Mouse (Mus musculus) C2C12 (cell line): Measurements from ENCODE around the gene Grm4. TPM values are rescaled to one million over a fixed set of nuclear protein-coding genes. Genes with fewer than 3 reads are reported as not detected.

Experiments
- H3K27me3 ChIP-seq: one replicate; pipeline ENCODE4 v1.6.1; 2011; ENCODE audit not compliant: control insufficient read depth, insufficient read depth, insufficient read length
- H3K36me3 ChIP-seq: one replicate; pipeline ENCODE4 v1.6.1; 2011; ENCODE audit not compliant: control insufficient read depth, insufficient read depth
- H3K4me3 ChIP-seq: one replicate; pipeline ENCODE4 v1.5.1; 2011; ENCODE audit warnings: mild to moderate bottlenecking, control low read depth; ENCODE audit not compliant: poor library complexity, insufficient read depth, severe bottlenecking
- H3K79me2 ChIP-seq: one replicate; pipeline ENCODE4 v1.6.1; 2011; ENCODE audit not compliant: control insufficient read depth, insufficient read depth
- H3K79me3 ChIP-seq: one replicate; pipeline ENCODE4 v1.6.1; 2011; ENCODE audit warnings: low read depth, control low read depth
- H3ac ChIP-seq: one replicate; pipeline ENCODE3; 2011; ENCODE audit warnings: low read depth; ENCODE audit not compliant: control insufficient read depth, insufficient read length
- CEBPB ChIP-seq: IDR thresholded peaks from one replicate; pipeline ENCODE4 v1.6.1; 2011; ENCODE audit warnings: low read depth, mild to moderate bottlenecking, control low read depth, moderate library complexity
- CTCF ChIP-seq: IDR thresholded peaks from one replicate; pipeline ENCODE4 v1.5.1; 2011; ENCODE audit not compliant: control insufficient read depth, insufficient read depth, insufficient read length
- FOSL1 ChIP-seq: IDR thresholded peaks from one replicate; pipeline ENCODE4 v1.8.0; 2011; ENCODE audit warnings: mild to moderate bottlenecking, low read length; ENCODE audit not compliant: poor library complexity, insufficient read depth, severe bottlenecking
- MAX ChIP-seq: IDR thresholded peaks from one replicate; pipeline ENCODE4 v1.6.1; 2011; ENCODE audit warnings: mild to moderate bottlenecking, control low read depth
- MYOD1 ChIP-seq: IDR thresholded peaks from one replicate; pipeline ENCODE4 v1.6.1; 2011; ENCODE audit warnings: low read depth; ENCODE audit not compliant: control insufficient read depth, insufficient read length
- MYOG ChIP-seq: IDR thresholded peaks from one replicate; pipeline ENCODE4 v1.6.1; 2011; ENCODE audit not compliant: control insufficient read depth, insufficient read length; ENCODE audit errors: extremely low read depth
- USF1 ChIP-seq: IDR thresholded peaks from one replicate; pipeline ENCODE4 v1.6.1; 2011; ENCODE audit warnings: low read depth, mild to moderate bottlenecking, control low read depth, moderate library complexity
- polyA plus RNA-seq: library from polyadenylated mRNA; unstranded; fragments of >200 nt; fragmentation: generic; extraction: Trizol; gene quantifications from one replicate; pipeline ENCODE4 v1.2.1, GENCODE M21; 2012; ENCODE audit warnings: missing spikeins

Grm4 gene
- polyA plus RNA-seq, 1 experiment = not detected

DNA sequence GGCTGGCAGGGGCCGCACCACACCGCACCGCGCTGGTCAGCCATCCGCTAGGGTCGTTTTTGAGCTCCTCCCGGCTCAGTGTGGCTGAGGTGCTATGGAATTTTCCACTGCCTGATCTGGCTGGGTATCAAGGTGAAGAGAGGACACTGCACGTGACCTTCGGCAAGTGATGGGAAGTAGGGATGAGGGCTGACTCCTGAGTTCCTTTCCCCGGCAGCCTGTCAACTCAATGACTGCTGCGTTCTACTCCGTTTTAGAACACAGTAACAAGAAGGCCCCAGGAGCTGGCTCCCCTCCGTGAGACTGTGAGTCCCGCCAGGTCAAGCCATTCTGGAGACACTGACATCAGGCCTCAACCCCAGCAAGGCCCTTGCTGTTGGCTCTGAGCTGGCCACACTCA lies 70.0 kb downstream of the Grm4 start:
- Histone ChIP-seq H3K36me3 (no peaks in the 10 kb centered on the region), H3K4me3 (no peak overlapping the region), H3K79me3 (no peaks in the 10 kb centered on the region), H3K79me2 (no peaks in the 10 kb centered on the region), H3ac (no peak overlapping the region), H3K27me3 (peaks cover 69% of the 10 kb centered on the region)
- TF ChIP-seq MYOD1 (no peak), USF1 (no peak), FOSL1 (no peak), MYOG (no peak), CTCF (no peak), CEBPB (no peak), MAX (no peak)

DNA sequence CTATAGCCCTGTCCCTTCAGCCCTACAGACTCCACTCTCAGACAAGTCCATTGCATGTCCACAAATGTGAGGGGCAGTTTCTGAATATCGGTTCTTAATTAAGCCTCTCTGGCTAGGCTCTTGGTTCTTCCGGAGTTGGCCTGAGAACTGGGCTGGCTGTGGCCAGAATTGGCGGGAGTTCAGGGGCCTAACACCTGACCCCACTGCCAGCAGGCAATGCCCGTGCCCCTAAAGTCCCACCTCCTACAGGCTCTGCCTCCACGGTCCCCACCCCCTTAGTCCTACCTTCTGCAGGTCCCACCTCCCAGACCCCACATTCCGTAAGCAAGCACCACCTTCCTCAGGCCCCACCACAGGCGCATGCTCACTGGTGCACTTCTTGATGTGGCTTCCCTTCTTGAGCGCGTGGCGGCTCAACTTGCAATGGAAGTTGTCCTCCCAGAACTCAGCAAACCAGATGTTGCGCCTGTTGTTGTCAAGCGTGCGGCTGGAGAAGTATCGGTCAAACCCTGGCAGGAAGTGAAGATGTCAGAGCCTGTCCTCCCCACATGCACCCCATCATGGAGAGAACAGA lies 71.4 kb downstream of the Grm4 start:
- Histone ChIP-seq H3K27me3 (peaks cover 68% of the 10 kb centered on the region), H3K79me2 (no peaks in the 10 kb centered on the region), H3K4me3 (no peak overlapping the region), H3ac (no peak overlapping the region), H3K36me3 (no peaks in the 10 kb centered on the region), H3K79me3 (no peaks in the 10 kb centered on the region)
- TF ChIP-seq USF1 = no peak
- TF ChIP-seq FOSL1 = no peak
- TF ChIP-seq CTCF = no peak
- no peak for TF ChIP-seq CEBPB
- no peak for TF ChIP-seq MYOG
- no peak for TF ChIP-seq MAX
- TF ChIP-seq MYOD1 = no peak

DNA sequence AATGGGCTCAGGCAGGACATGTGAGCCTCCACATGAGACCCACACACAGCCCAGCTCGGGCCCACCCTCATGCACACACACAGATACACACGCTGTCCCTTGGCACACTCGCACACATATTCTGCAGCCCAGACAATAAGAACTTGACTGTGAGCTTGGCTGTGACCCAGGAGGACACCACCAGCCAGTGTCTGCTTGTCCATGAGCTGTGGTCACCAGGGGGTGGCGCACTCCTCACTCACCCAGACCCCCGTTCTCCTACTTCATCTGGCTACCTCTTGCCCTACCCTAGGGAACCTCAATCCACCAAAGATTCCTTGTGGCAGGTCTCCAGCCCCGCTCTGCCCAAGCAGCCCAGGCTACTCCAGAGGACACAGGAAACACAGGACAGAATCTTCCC lies 72.5 kb downstream of the Grm4 start:
- Histone ChIP-seq H3K79me2 (no peaks in the 10 kb centered on the region), H3K36me3 (no peaks in the 10 kb centered on the region), H3ac (no peak overlapping the region), H3K27me3 (peaks cover 69% of the 10 kb centered on the region), H3K79me3 (no peaks in the 10 kb centered on the region), H3K4me3 (no peak overlapping the region)
- TF ChIP-seq FOSL1 (no peak), MYOD1 (no peak), USF1 (no peak), CEBPB (no peak), MYOG (no peak), MAX (no peak), CTCF (no peak)

GRCm38 (mm10) chr17:27445364-27446075 lies 75.7 kb downstream of the Grm4 start:
- no peak for TF ChIP-seq MYOD1
- no peak for TF ChIP-seq USF1
- TF ChIP-seq FOSL1 = no peak
- TF ChIP-seq CTCF = no peak
- no peak for TF ChIP-seq CEBPB
- no peak for TF ChIP-seq MYOG
- TF ChIP-seq MAX = no peak
- H3ac ChIP-seq = no peak overlapping the region
- H3K79me3 ChIP-seq = no peaks in the 10 kb centered on the region
- H3K36me3 ChIP-seq = no peaks in the 10 kb centered on the region
- H3K4me3 ChIP-seq = no peak overlapping the region
- H3K79me2 ChIP-seq = no peaks in the 10 kb centered on the region
- H3K27me3 ChIP-seq = peaks cover 79% of the 10 kb centered on the region

DNA sequence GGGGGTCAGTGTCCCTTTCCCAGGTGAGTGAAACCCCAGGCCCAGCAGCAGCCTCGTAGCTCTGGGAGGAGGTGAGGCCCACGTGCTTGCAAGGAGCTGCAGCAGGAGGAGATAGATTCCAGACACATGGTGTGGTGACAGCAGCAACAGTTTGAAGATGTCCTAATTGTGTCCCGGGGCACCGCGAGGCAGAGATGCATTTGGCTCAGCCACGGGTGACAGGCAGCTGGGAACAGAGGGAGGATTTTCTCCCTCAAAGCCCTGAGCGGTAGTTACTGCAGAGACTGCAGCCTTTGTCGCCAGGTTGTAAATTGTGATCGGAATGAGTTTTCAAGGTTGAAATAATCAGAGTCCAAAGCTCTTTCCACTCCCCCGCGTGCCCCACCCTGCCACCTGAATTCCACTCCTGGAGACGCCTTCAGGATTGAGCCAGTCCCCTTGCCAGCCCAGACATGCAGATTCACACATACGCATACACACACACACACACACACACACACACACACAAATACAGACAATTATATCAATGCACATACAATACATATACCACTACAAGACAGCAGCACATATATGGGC lies 78.6 kb downstream of the Grm4 start:
- H3K79me3 ChIP-seq = no peaks in the 10 kb centered on the region
- H3K4me3 ChIP-seq = no peak overlapping the region
- no peak overlapping the region for H3ac ChIP-seq
- H3K36me3 ChIP-seq = no peaks in the 10 kb centered on the region
- peaks cover 88% of the 10 kb centered on the region for H3K27me3 ChIP-seq
- no peaks in the 10 kb centered on the region for H3K79me2 ChIP-seq
- TF ChIP-seq USF1 = no peak
- TF ChIP-seq CEBPB = no peak
- no peak for TF ChIP-seq MAX
- no peak for TF ChIP-seq CTCF
- TF ChIP-seq MYOD1 = no peak
